Mouse (Mus musculus) liver, embryonic 14.5 days (tissue): ENCODE results near the gene Ing3.

Experiments used
- CTCF ChIP-seq: IDR thresholded peaks from 2 replicates; pipeline ENCODE4 v1.5.1; 2016; ENCODE audit warnings: antibody characterized with exemption, low read depth, control low read depth
- EP300 ChIP-seq: IDR thresholded peaks from 2 replicates; pipeline ENCODE4 v1.6.1; 2016; ENCODE audit warnings: antibody characterized with exemption, low read depth

DNA sequence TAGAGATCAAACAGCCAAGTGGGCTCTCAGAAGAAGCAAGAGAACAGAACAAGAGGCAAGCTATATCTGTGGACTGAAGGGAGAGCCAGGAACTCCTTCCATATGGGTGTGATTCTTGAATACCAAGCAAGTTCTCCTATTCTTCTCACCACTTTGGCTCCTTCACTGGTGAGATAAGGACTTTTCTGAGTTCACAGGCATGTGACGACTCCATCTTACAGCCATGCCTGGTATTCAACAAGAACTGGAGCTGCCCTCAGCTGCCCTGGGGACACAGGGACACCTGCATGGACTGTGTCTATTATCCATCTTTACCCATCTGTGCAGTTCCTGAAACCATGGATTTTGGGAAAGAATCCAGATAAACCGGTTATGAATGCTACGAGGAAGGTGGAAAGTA is 51.5 kb downstream of the Ing3 start:
- TF ChIP-seq CTCF (no peak), EP300 (no peak)
